Mouse (Mus musculus) bone marrow macrophage, adult 2 months (primary cell): Measurements from ENCODE around the gene Def6.
"Not testable (repeated sequence)": the region's sequence is repeated elsewhere in the genome, so short reads cannot be mapped to it uniquely, and the experiment has no call there.

Source experiments
- CTCF ChIP-seq: IDR thresholded peaks from 2 replicates; pipeline ENCODE4 v1.5.1; 2012; ENCODE audit warnings: low read depth, mild to moderate bottlenecking, low read length, moderate library complexity
- POLR2A ChIP-seq: IDR thresholded peaks from 2 replicates; pipeline ENCODE4 v1.6.1; 2012; ENCODE audit warnings: mild to moderate bottlenecking, low read depth, low read length, borderline replicate concordance

GRCm38 (mm10) chr17:28222463-28222862 lies 14.9 kb downstream of the Def6 start:
- not testable (repeated sequence) for TF ChIP-seq CTCF, POLR2A
